Mouse (Mus musculus): ENCODE measurements around the gene Mrpl37.

Mrpl37 gene

DNA sequence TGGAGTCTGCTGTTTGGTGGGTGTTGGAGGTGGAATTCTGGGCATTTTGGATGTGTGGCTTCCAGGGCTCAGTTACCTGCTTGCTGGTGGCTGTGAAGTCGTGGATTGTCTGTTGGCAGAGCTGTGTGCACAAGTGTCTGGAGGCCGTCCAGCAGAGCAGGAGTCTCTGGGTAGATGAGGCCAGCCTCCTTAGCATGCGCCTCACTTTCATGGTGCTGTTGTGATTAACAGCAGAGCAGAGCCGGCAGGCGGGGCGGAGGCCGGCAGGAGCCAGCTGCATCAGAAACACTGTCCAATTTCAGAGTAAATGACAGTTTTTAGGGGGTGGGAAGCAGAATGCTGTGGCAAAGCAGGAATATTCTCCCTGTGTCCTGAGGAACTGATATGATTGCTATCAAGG lies 47.6 kb downstream of the Mrpl37 start:
- peak; percentile 61 to 62 for DNase-seq (ENCODE audit: low spot score in 2 of 2)

DNA sequence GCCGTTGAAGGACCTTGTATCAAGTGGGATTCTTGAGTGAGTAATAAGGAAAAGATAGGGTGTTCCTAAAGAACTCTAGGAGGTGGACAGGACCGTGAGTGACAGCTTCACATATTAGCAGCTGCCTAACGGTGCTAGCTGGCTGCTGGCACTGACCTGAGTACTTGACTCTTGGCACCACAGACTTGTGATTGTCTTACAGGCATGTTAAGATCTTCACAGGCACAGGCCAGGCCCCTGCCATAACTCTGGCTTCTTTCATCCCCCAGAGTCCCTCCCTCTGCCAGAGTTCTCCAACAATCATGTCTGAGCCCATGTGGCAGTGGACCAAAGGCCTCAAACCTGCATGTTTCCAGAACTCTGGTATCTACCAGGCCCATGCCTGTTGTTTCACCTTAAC lies 48.1 kb downstream of the Mrpl37 start:
- no peak for DNase-seq (ENCODE audit: low spot score in 2 of 2)

DNA sequence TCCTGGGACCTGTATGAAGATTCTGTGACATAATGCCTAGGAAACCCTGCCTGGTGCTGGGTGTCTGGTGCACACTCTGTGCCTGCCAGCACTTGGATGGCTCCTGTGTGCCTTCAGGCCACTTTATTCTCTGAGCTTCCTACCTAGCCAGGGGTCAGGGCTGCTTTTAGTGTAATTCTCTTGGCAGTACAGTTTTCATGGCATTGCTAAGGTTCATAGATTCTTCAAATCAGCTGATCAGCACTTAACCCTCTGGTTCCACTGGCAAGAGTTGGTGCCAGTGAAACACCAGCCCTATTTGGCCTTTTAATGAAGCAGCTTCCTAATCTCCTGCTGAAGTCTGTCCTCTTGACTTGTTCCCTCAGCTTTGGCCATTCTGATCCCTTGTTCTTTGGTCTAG lies 49.4 kb downstream of the Mrpl37 start:
- no peak for DNase-seq (ENCODE audit: low spot score in 2 of 2)

DNA sequence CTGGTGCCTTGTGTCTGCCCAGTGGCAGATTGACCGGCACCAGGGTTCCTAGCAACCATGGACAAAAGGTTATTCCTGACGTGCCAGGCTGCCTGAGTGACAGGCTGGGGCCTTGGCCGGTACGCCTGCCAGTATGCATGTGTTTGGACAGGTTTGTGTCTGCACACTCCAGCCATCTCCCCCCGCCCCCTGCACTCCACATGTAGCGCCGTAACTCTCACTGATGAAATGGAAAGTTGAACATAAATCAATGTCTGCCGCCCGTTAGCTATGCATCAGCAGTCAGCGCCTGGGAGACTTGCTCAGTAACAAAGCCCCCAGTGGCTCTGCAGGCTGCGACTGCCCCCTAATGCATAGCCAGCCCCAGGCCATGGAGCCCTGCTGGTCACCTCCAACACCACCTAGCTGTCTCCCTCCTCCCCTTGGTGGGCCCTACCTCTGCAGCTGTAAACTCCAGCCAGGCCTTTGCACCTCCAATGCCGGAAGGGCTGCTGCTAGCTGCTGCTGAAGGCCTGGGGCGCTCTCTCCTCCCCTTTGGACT lies 50.6 kb downstream of the Mrpl37 start:
- DNase-seq (ENCODE audit: low spot score in 2 of 2) = no peak

DNA sequence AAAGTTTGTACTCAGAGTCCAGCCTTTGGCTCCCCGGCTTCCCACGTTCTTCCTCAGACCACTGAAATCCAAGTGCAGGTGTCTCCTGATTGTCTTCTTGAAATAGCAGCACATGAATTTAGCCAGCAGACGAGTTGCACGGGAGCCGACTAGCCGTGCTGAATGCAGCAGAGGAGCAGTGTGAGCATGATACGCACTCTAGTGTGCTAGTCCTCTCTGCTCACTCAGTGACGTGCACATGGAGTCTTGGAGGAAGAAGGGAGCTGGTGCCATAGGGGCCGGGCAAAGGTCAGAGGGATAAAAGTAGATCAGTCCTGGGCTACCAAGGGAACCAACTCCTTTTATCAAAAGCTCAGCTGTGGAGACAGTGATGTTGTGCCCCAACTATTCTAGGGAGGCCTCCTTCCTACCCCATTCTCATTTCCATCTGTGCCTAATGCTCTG lies 52.8 kb downstream of the Mrpl37 start:
- DNase-seq (ENCODE audit: low spot score in 2 of 2) = no peak

DNA sequence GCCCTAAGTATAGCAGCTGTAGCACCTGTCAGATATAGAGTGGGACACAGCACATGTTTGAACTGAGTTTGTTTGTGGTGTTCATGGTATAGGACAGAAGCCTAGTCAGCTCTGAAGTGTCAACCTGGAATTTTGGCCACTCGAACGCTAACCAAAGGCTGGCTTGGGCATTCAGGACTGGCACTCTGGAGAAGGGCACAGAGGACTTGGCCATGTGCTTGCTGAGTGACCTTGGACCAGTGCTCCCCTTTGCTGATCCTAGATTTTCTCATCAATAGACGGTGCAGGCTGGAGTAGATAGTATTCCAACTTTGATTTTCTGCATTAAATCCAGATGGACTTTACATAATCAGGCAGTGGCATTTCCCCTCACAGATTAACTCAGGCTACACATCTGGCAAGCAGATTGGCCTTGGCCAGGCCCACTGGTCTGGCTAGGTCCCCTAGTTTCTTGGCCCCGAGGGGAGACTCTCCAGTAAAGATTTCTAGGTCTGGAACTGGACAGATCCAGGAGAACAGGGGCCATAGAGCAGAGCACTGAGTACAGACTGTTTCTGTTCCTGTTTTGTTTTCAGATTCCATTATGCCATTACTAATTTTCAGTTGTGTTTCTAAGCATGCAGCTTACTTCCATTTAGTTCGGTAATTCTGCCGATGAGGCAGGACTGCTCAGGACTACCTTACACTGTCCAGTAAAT lies 53.4 kb downstream of the Mrpl37 start:
- no peak for DNase-seq (ENCODE audit: low spot score in 2 of 2)

DNA sequence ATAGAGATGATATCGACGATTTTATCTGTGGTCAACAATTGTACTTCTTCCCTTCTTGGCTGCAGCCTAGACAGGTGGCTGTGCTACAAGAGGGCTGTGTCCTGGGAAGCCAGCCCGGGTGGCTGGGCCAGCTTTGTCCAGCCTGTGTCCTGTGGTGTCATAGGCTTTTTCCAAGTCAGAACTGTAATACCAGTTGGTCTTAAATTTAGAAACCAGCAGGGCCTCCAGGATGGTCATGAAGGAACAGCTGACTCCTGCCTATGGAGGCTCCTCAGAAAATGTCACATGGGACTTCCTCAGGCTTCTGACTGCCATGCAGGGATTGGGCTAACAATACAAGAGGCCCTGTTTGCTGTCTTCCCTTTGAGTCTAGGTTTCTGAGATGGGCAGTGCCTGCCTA lies 54.1 kb downstream of the Mrpl37 start:
- no peak for DNase-seq (ENCODE audit: low spot score in 2 of 2)

DNA sequence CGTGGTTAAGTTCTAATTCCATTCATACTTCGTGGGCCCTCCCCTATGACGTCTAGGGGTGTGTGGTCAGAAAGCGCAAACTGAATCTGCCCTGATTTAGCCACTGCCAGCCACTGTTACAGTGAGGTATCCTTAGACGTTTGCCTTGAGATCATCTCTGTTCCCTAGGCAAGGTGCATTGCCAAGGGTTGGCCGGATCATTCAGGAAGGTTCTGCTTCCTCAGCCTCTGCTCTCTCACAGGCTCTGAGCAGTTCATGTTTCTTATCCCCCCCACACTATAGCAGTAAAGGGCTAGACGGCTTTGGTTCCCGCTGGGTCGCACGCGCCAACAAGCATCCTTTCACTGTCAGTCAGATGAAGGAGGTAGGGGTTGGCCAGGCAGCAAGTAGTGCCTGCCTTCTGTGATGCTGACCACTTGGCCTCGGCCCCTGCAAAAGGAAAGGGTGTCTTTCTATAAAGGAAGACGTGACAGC lies 54.6 kb downstream of the Mrpl37 start:
- DNase-seq (ENCODE audit: low spot score in 2 of 2) = no peak

DNA sequence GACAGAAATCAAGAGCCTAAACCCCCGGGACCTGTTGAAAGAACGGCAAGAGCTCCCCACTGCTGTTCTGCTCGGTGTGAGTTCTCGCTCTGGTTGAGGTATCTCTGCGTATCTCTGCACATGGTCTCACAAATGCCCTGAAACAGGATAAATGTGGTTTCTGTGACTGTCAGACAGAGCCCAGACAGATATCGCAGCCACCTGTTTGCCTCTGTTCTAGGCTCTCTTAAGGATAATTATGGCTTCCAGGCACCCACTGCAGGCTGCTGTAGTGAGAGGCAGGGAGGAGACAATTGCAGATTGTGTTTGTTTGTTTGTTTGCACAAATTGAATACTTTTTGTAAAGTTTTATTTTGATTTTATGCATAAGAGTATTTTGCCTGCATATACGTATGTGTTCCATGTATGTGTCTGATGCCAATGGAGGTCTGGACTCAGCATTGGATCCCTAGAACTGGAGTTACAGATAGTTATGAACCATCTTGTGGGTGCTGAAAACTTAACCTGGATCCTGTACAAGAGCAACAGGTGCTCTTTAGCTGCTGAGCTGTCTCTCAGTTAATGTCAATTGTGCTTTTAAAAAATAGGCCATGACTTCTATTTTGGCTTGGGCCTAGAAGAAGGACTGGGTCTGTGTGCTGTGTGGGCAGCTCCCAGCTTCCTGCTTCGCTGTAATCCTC lies 55.2 kb downstream of the Mrpl37 start:
- no peak for DNase-seq (ENCODE audit: low spot score in 2 of 2)

DNA sequence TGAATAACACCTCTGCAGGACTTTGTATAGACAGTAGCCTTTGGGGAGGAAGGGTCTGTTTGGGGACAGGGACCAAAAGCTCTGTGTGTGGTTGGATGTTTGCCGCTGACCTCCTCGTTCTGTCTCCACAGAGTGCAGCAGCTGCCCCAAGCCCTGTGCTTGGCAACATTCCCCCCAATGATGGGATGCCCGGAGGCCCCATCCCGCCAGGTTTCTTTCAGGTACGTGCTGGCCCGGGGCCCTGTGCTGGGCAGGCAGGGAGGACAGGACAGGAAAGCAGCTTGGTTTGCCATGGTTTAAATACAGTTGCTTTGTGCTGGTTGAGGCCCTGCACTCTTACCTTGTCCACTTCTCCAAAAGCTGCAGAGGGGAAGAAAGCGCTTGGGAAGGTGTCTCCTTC lies 57.1 kb downstream of the Mrpl37 start:
- DNase-seq (ENCODE audit: low spot score in 2 of 2) = no peak

DNA sequence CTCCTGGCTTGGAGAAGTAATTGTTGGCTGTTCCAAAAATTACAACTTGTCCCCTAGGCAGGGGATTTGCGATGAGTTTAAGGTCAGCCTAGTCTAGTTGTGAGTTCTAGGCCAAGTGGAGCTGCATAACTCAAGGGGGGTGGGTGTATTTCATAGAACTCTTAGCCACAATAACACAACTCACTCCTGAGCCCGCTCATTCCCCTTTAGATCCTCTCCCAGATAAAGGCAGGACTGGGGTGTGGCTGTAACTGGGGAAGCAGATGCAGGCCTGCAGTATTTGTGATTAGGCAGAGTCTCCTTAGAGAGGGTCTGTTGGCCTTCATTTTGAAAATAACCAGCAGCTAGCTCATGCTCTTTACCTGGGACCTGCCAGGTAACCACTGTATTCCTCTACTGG lies 58.5 kb downstream of the Mrpl37 start:
- no peak for DNase-seq (ENCODE audit: low spot score in 2 of 2)

DNA sequence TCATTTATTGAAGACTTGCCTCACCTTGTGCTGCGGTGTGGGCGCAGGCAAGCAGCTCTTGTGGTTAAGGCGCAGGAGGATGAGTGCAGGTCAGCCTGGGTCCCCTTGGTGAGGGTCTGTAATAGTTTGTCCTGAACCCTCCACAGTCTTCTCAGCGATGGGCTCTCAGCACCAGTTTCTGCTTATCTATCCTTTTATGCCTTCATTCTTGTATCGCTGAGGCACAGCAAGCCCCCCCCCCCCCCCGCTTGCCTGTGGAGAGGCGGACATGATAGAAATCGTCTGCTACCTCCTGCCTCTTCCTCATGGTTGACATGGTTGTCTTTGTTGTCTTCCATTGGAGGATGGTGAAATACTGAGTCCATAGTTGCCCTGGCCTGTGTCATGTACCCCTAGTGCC lies 59.3 kb downstream of the Mrpl37 start:
- DNase-seq (ENCODE audit: low spot score in 2 of 2) = no peak

DNA sequence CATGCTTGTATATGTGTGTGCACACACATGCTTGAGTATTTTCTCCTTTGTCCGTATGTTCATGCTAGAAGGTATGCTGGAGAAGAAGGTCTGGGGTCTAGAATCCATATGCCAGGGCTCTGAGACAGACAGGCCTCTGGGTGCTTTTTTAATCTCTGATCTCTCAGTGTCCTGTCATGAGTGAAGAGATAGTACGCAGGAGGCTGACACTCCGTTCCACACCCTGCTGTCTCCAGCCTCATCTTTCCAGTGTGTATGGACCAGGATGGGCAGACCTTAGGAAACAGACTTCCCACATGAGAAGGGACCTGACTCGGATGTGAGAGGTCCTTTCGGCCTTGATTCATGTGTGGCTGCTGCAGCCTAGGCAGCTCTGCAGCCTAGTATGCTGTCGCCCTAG lies 59.9 kb downstream of the Mrpl37 start:
- no peak for DNase-seq (ENCODE audit: low spot score in 2 of 2)

DNA sequence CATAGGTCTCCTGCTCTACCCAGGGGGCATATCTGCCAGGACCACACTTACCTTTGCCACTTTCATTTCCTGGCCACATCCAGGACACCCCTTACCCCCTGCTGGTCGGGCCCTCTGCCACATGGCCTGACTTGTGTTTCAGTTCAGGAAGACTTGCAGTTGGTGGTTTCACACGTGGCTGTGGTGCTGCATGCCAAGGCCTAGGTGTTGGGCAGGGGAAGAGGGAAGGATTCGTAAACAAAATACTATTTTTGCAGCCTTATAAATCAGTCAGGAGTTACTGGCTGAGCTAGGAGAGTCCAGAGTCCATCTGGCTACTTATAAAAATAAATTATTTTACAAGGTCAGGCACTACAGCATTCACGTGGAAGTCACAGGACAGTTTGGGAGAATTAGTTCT lies 60.4 kb downstream of the Mrpl37 start:
- DNase-seq (ENCODE audit: low spot score in 2 of 2) = no peak

Measured in right cerebral cortex, postnatal 36 days (tissue).